Mouse (Mus musculus) liver, adult 2 months (tissue): ENCODE data around the gene Wdr27. TPM values are rescaled to one million over a fixed set of nuclear protein-coding genes. Genes with fewer than 3 reads are reported as not detected.

ENCODE experiments used
- DNase-seq: peaks from one replicate; pipeline ENCODE4 v3.0.0-alpha.2; 2011; ENCODE audit warnings: low read depth, low spot score; ENCODE audit errors: extremely low read depth
- H3K27ac ChIP-seq: fragments of 200-500 bp; replicated peaks from 2 replicates; pipeline ENCODE4 v1.5.1; 2012; ENCODE audit warnings: low read depth, mild to moderate bottlenecking, control low read depth, inconsistent platforms, low read length; ENCODE audit not compliant: insufficient read depth
- H3K27me3 ChIP-seq: fragments of 200-500 bp; 2 replicates; pipeline ENCODE4 v1.6.1; 2012; ENCODE audit warnings: mild to moderate bottlenecking, moderate library complexity, low read length, inconsistent platforms; ENCODE audit not compliant: control insufficient read depth, insufficient read depth
- H3K36me3 ChIP-seq: fragments of 200-500 bp; 2 replicates; pipeline ENCODE4 v1.6.1; 2012; ENCODE audit warnings: low read length, inconsistent platforms; ENCODE audit not compliant: control insufficient read depth, insufficient read depth
- H3K4me1 ChIP-seq: fragments of 200-500 bp; 2 replicates; pipeline ENCODE4 v1.6.1; 2011; ENCODE audit warnings: low read length; ENCODE audit not compliant: control insufficient read depth, insufficient read depth
- H3K4me3 ChIP-seq: fragments of 200-500 bp; 2 replicates; pipeline ENCODE4 v1.5.1; 2011; ENCODE audit warnings: low read depth, mild to moderate bottlenecking, control low read depth, low read length, moderate library complexity; ENCODE audit not compliant: insufficient read depth
- H3K79me2 ChIP-seq: fragments of 200-500 bp; 2 replicates; pipeline ENCODE4 v1.6.1; 2012; ENCODE audit warnings: inconsistent platforms, mild to moderate bottlenecking, low read length, moderate library complexity; ENCODE audit not compliant: control insufficient read depth, insufficient read depth
- H3K9ac ChIP-seq: fragments of 200-500 bp; 2 replicates; pipeline ENCODE4 v1.6.1; 2012; ENCODE audit warnings: low read depth, mild to moderate bottlenecking, control low read depth, inconsistent platforms, low read length
- CTCF ChIP-seq: fragments of 200-500 bp; IDR thresholded peaks from 2 replicates; pipeline ENCODE4 v1.5.1; 2011; ENCODE audit warnings: low read depth, low read length, control low read depth
- POLR2A ChIP-seq: fragments of 200-500 bp; IDR thresholded peaks from 2 replicates; pipeline ENCODE4 v1.6.1; 2011; ENCODE audit warnings: low read length, control low read depth; ENCODE audit not compliant: insufficient read depth; ENCODE audit errors: extremely low read depth
- WGBS: fragments of 180-500 bp; shearing (Covaris S2); methylation state at CpG from one replicate; pipeline ENCODE4 v1.1.7; 2018; 5-methylcytosine and 5-hydroxymethylcytosine counted together
- polyA plus RNA-seq: library from polyadenylated mRNA; depleted of rRNA; stranded (reverse); fragments of >200 nt; gene quantifications from 2 replicates; pipeline ENCODE4 v1.2.3, GENCODE M21; 2012
- total RNA-seq: library from RNA; depleted of rRNA; stranded (reverse); fragments of >200 nt; gene quantifications from 2 replicates; pipeline ENCODE4 v1.2.3, GENCODE M21; 2014

Wdr27 gene
- total and polyA plus RNA-seq, 2 experiments = 0.74 to 1.4 TPM

GRCm38 (mm10) chr17:14886933-14887332, 56.0 kb downstream of the Wdr27 start:
- WGBS = 31% methylated on average over 2 of the region's 2 CpGs
- Histone ChIP-seq H3K27me3 (no peaks in the 10 kb centered on the region), H3K36me3 (no peaks in the 10 kb centered on the region), H3K27ac (no peak overlapping the region), H3K4me3 (no peak overlapping the region), H3K79me2 (no peaks in the 10 kb centered on the region), H3K9ac (no peak overlapping the region), H3K4me1 (no peaks in the 10 kb centered on the region)
- TF ChIP-seq CTCF (no peak), POLR2A (no peak)
- no peak for DNase-seq

DNA sequence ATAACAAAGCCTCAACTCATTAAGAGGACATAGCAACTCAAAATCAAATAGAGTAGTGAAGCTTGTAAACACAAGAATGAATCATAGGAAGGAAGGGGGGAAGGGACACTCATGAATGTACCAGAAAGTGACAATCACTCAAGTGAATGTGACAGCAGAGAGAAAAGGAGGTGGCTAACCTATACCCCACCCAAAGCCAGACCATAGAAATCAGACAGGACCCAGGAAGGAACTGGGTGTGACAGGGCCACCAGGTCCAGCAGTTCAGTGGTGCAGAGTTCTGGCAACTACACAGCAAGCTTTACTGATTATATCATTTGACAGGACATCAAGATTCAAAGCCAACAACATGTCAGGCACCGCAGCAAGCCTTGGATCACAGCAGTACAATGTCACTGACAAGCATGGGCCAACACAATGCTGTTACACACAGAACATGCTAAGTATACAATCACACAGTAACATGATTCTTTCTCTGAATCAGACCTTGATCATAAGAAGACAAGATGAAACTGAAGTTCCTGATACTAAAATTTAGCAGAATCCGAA, 68.2 kb downstream of the Wdr27 start:
- H3K27ac ChIP-seq = no peak overlapping the region
- no peak overlapping the region for H3K4me3 ChIP-seq
- no peaks in the 10 kb centered on the region for H3K4me1 ChIP-seq
- no peaks in the 10 kb centered on the region for H3K36me3 ChIP-seq
- no peak overlapping the region for H3K9ac ChIP-seq
- WGBS = 73% methylated on average over 2 of the region's 2 CpGs
- no peak for DNase-seq
- TF ChIP-seq CTCF (no peak), POLR2A (no peak)
- no peaks in the 10 kb centered on the region for H3K79me2 ChIP-seq
- no peaks in the 10 kb centered on the region for H3K27me3 ChIP-seq

GRCm38 (mm10) chr17:14860220-14860619, 82.7 kb downstream of the Wdr27 start:
- no peak overlapping the region for H3K27ac ChIP-seq
- no peaks in the 10 kb centered on the region for H3K4me1 ChIP-seq
- no peak for DNase-seq
- TF ChIP-seq POLR2A (no peak), CTCF (no peak)
- no peaks in the 10 kb centered on the region for H3K27me3 ChIP-seq
- H3K36me3 ChIP-seq = no peaks in the 10 kb centered on the region
- H3K9ac ChIP-seq = no peak overlapping the region
- H3K79me2 ChIP-seq = no peaks in the 10 kb centered on the region
- WGBS = 55% methylated on average over 1 of the region's 1 CpGs
- no peak overlapping the region for H3K4me3 ChIP-seq

GRCm38 (mm10) chr17:14847709-14848108, 95.2 kb downstream of the Wdr27 start:
- Histone ChIP-seq H3K36me3 (no peaks in the 10 kb centered on the region), H3K4me3 (no peak overlapping the region), H3K4me1 (no peaks in the 10 kb centered on the region), H3K79me2 (no peaks in the 10 kb centered on the region), H3K9ac (no peak overlapping the region), H3K27me3 (no peaks in the 10 kb centered on the region), H3K27ac (no peak overlapping the region)
- no peak for DNase-seq
- TF ChIP-seq CTCF (no peak), POLR2A (no peak)
- 68% methylated on average over 3 of the region's 3 CpGs for WGBS

- no peak overlapping the region for H3K9ac ChIP-seq
- DNase-seq = no peak
- no peak overlapping the region for H3K4me3 ChIP-seq
- H3K36me3 ChIP-seq = no peaks in the 10 kb centered on the region
- no peaks in the 10 kb centered on the region for H3K4me1 ChIP-seq
- H3K27me3 ChIP-seq = no peaks in the 10 kb centered on the region
- 55% methylated on average over 5 of the region's 5 CpGs for WGBS
- H3K27ac ChIP-seq = no peak overlapping the region
- TF ChIP-seq POLR2A (no peak), CTCF (no peak)
- H3K79me2 ChIP-seq = no peaks in the 10 kb centered on the region
Measured at GRCm38 (mm10) chr17:14846880-14847279, 96.1 kb downstream of the Wdr27 start.

DNA sequence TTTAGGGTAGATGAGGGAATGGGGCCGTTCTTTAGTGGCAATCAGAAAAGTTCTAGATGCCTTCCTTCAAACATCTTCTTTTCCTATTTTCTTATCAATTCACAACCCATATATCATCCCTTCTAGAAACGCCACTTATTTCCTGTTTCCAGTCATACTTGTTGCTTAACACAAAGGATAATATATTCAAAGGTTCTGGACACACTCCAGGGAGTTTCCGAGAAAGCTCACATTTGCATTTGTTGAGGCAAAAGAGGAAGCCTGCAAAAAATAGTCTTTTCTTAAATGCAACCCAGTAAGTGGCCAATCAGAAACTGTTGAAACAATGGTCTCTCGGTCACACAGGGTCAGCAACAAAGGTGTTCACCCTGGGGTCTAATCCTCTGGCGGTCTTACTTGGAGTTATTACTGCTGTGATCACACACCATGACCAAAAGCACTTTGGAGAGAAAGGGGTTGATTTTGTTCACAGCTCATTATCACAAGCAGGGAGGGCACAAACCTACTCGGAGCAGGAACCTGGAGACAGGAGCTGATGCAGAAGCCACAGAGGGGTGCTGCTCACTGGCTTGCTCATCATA, 116.2 kb downstream of the Wdr27 start:
- H3K79me2 ChIP-seq = no peaks in the 10 kb centered on the region
- TF ChIP-seq POLR2A (no peak), CTCF (no peak)
- H3K27me3 ChIP-seq = no peaks in the 10 kb centered on the region
- no peak overlapping the region for H3K27ac ChIP-seq
- no peaks in the 10 kb centered on the region for H3K4me1 ChIP-seq
- H3K36me3 ChIP-seq = no peaks in the 10 kb centered on the region
- H3K9ac ChIP-seq = no peak overlapping the region
- peak; percentile 37 for DNase-seq
- H3K4me3 ChIP-seq = no peak overlapping the region
- WGBS = 66% methylated on average over 6 of the region's 6 CpGs
